Mouse (Mus musculus): ENCODE results near the gene Rab8a. TPM values are rescaled to one million over a fixed set of nuclear protein-coding genes. Genes with fewer than 3 reads are reported as not detected.

Rab8a gene
- total RNA-seq, 4 experiments from 2014 or later = 56.6 to 69.3 (median 61.7) TPM

GRCm38 (mm10) chr8:72213536-72213935 is 52.5 kb downstream of the Rab8a start, which contains the start of gene Gm11034:
Gene Gm11034 (minus strand): TSS chr8:72213636.
- DNase-seq = no peak

GRCm38 (mm10) chr8:72215060-72215459 is 54.1 kb downstream of the Rab8a start:
- no peak for DNase-seq

- no peak for DNase-seq
Measured at GRCm38 (mm10) chr8:72215871-72216270, 54.9 kb downstream of the Rab8a start.

- DNase-seq = no peak
Measured at GRCm38 (mm10) chr8:72218781-72219540, 58.0 kb downstream of the Rab8a start.

- DNase-seq = peak; percentile 87
Measured at GRCm38 (mm10) chr8:72219541-72220363, 58.8 kb downstream of the Rab8a start, which contains the start of gene Fam32a. Gene Fam32a (plus strand): TSS chr8:72219730.

GRCm38 (mm10) chr8:72220758-72221157 is 59.8 kb downstream of the Rab8a start:
- no peak for DNase-seq

- no peak for DNase-seq
Measured at GRCm38 (mm10) chr8:72222656-72223055, 61.7 kb downstream of the Rab8a start.

Other genes starting within 250 kb of the Rab8a start
- gene Zfp961, start 210.2 kb upstream of the Rab8a start, total RNA-seq (2022) = 10 to 100 TPM; 22.0 to 30.6 (median 27.0) TPM
- gene Cyp4f18, start 151.6 kb upstream of the Rab8a start, total RNA-seq (2022) = 10 to 100 TPM in 2 of 4 experiments, 1 to 10 TPM in 2; 5.3 to 12.2 (median 8.6) TPM
- gene Olfr372, start 120.0 kb upstream of the Rab8a start, total RNA-seq (2022) = not detected
- gene Olfr373, start 78.0 kb upstream of the Rab8a start, total RNA-seq (2022) = not detected
- not detected for gene Olfr374, start 54.2 kb upstream of the Rab8a start, total RNA-seq (2022)
- gene Tpm4, start 26.2 kb upstream of the Rab8a start, total RNA-seq (2022) = 100 to 1,000 TPM; 133 to 158 (median 140) TPM
- gene Hsh2d, start 28.4 kb downstream of the Rab8a start, total RNA-seq (2022) = under 1 TPM in 1 of 4 experiments, not detected in 3; 0.16 TPM
- gene Cib3, start 51.6 kb downstream of the Rab8a start, total RNA-seq (2022) = under 1 TPM in 1 of 4 experiments, not detected in 3; 0.20 TPM
- gene Gm11034, start 52.4 kb downstream of the Rab8a start, total RNA-seq (2022) = not detected
- 10 to 100 TPM; 57.8 to 69.3 (median 65.2) TPM for gene Fam32a, start 58.5 kb downstream of the Rab8a start, total RNA-seq (2022)
- gene Ap1m1, start 78.8 kb downstream of the Rab8a start, total RNA-seq (2022) = 10 to 100 TPM; 51.1 to 67.6 (median 57.4) TPM
- gene Gm10282, start 144.1 kb downstream of the Rab8a start, total RNA-seq (2022) = 1 to 10 TPM; 4.5 to 9.5 (median 7.9) TPM
- 10 to 100 TPM; 30.7 to 44.2 (median 36.5) TPM for gene Klf2, start 157.8 kb downstream of the Rab8a start, total RNA-seq (2022)

Measured in adrenal gland, adult 8-10 months (tissue).